Mouse (Mus musculus) right cerebral cortex, postnatal 4 days (tissue): Measurements from ENCODE around the gene Gm28048.
A peak's percentile ranks its signal among the peaks of the same experiment; 100 is the strongest.

Experiments used
- DNase-seq: peaks from one replicate; pipeline ENCODE4 v3.0.0-alpha.2; 2022

Gene Gm28048

DNA sequence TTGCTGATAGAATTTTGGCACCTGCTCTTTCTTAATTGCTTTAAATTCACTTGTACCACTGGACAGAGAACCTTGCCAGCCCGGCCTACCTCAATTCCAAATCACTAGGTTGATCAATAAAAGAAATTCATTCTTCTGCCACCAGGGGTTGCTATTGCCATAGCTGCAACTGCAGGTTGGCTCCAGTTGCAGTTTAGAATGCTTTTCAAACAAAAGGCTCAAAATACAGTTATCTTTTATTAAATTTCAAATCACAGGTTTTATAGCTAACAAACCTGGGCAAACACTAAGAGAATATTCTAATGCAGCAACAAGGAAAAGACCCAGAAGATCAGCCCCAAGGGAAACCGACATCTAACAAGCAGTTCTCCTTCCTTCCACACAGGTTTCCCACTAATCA is 5.5 kb upstream of the Gm28048 start:
- no peak for DNase-seq

DNA sequence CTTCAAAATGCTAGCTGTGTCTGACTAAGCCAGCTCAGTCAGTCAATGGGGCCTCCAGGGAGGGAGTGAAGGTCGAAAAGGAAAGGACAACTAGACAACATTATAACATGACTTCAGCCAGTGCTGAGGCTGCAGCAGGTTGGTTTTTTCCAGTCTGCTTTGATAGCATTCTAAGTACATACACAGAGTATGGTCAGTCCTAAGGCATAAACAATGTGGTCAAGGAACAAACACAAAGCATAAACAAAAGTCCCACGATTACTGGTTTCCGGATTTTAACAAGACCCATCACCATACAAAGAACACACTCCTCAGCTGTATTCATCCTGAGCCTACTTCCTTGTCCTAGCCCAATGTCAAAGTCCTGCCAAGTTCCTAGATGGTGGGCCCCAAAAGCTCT is 3.6 kb upstream of the Gm28048 start:
- no peak for DNase-seq

DNA sequence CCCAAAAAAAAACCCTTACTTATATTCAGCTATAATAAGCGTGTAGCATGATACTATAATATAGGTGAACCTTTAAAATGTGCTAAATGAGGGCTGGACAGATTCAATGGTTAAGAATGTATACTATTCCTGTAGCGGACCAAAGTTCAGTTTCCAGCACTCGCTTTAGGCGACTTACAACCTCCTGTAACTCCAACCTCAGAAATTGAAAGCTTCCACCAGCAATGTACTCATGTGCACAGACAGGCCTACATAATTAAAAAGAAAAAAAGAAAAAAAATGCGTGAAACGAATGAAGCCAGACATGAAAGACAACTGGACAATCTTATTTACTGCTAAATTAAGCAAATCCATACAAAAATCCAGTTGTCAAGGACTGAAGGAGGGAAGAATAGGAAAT is 956 bp upstream of the Gm28048 start:
- DNase-seq: no peak

DNA sequence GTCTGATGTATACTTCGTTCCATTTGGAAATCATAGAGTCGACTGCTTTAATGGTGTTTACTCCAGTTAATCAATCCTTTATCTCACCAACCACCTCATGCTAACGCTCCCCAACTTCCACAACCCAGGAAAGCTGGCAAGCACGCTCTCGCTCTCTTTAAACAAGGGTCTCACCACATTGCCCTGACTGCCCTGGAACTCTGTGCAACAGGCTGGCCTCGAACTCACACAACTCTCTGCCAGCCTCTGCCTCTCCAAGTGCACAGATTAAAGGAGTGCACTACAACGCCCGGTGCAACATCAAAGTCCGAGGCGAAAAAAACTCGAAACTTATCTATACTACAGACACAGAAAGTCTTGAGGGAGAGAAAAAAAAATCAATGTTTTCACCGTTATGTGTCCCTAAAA is 343 bp downstream of the Gm28048 start:
- DNase-seq: no peak

DNA sequence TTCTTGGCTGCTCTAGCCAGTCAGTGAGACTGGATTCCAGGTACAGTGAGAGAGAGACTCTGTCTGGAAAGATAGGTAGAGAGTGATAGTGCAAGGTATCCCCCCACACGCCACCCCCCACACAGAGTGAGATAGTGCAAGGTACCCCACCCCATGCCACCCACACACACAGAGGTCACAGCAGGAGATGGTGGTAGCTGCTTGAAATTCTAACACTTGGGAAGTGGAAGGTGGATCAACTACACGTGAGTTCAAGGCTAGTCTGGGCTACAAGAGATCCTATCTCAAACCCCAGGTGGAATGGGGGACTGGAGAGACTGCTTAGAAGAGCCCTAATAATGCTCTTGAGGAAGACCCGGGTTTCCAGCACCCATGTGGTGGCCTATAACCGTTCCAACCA is 849 bp downstream of the Gm28048 start:
- DNase-seq: no peak

DNA sequence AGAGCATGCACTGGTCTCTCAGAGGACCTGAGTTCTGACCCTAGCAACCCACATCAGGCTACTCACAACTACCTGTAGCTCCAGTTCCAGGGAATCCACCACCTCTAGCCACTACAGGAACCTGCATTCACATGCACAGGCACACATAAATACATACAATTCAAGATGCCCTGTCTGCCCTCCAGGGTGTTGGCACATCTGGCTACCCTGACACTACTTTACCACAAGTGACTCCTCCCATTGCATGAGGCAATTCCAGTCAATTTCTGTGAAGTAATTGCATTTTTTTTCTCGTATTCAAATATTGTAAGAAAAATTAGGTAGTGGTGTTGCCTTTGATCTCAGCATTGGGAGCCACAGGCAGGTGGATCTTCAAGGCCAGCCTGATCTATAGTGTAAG is 2.7 kb downstream of the Gm28048 start:
- no peak for DNase-seq

DNA sequence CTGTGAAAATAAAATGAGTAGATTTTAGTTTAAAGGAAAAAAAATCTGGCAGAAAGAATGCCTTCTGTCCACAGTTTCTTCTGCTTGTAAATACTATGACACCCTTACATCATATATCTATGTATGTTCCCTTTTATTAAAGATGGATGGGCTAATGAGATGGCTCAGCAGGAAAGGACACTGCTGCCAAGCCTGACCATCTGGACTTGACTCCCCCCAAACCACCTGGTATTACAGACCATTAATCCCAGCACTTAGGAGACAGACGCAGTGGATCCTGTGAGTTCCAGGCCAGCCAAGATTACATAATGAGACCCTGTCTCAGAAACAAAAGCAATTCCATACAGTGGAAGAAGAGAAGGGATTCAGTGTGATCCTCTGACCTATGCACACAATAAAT is 3.2 kb downstream of the Gm28048 start:
- DNase-seq: no peak

DNA sequence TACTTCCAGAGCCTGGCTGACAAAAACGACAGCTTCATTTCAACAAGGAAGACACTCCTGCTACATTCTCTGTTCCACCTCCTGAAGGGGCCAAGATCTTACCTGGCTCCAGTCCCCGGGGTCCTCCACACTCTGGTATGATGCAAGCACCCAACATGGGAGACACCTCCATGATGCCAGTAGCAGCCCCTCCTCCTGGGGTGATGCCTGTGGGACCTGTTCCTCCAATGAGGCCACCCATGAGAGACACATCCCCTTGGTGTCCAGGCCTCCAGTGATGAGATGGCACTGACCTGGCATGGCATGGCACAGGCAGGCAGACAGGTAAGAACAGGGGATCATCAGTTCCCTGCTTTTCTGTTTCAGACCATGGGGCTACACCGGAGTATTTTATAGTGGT is 3.7 kb downstream of the Gm28048 start:
- no peak for DNase-seq

DNA sequence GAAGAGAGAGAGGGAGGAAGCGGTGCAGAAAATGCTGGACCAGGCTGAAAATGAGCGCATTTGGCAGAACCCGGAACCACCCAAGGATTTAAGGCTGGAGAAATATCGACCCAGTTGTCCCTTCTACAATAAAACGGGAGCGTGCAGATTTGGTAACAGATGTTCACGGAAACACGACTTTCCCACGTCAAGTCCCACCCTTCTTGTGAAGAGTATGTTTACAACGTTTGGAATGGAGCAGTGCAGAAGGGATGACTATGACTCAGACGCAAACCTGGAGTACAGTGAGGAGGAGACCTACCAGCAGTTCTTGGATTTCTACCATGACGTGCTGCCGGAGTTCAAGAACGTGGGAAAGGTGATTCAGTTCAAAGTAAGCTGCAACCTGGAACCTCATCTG is 8.3 kb downstream of the Gm28048 start:
- no peak for DNase-seq

DNA sequence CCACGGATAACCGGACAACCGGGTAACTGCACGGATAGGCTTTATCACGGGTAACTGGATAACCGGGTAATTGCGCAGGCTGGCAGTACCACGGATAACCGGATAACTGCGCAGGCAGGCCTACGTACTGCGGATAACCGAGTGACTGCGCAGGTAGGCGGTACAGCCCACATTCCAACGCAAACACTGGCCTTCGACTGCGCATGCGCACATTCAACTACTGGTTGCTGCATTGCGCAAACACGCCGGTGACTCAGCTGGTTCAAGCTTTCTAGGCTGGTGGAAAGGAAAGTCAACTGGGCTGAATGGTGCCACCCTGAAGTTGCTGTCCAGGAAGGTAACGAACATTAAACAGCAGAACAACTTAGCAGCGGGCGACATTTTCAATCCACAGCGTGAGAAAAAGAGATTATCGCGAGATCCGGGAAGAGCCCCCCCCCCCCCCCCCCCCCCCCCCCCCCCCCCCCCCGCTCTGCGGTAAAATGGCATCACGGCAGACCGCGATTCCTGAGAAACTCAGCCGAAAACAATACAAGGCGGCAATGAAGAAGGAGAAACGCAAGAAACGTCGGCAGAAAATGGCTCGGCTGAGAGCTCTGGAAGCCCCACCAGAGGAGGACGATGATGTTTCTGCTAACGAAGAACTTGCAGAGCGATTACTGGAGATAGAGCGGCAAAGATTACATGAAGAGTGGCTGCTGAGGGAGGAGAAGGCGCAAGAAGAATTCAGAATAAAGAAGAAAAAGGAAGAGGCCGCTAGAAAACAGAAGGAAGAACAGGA is 9.0 kb downstream of the Gm28048 start:
- DNase-seq: peak; percentile 74

DNA sequence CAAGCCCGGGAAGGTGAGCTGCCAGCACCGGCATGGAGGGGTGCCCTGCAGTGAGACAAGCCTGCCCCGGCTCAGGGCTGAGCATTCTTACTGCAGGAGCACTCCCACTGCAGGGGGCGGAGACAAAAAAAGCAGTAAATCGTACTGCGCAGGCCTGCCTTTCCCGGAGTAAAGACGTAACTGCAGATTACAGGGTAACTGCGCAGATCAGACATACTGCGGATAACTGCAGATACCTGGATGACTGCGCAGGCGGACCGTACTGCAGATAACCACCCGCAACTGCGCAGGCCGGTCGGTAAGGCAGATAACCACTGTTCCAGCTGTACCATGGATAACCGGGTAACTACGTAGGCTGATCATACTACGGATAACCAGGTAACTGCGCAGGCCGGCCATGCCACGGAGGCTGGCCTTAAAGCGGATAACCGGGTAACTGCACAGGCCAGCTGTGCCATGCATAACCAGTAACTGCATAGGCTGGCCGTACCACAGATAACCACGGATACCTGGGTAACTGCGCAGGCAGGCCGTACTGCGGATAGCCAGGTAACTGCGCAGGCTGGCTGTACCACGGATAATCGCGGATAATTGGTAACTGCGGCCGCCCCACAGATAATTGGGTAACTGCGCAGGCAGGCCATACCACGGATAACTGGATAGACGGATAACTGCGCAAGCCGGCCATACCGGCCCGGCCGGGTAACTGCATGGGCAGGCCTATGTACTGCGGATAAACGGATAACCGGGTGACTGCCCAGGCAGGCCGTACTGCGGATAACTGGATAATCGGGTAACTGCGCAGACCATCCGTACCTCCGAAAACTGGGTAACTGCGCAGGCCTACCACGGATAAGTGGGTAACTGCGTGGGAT is 9.8 kb downstream of the Gm28048 start, which contains the start of gene Zrsr1:
Gene Zrsr1, plus strand, starts transcription at position 171 of the 875 bp plus-strand sequence.
- peak; percentile 41 for DNase-seq

DNA sequence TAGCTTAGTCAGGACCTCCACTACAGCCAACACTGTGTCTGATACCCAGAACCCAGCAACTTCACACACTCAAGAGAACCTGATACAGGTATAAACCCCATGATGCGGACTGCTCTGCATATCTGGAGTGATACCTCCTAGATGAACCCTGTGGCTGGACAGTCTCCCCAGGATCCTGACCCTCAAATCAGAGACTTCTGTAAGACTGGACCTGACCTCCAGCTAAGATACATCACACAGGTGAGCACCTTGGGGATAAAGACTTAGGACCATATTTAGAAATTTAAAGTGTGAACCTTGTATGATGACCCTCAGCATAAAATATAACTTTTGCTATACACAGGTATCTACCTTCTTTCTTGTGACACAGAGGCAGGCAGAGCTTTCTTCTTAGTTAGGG is 11.3 kb downstream of the Gm28048 start:
- DNase-seq: no peak

DNA sequence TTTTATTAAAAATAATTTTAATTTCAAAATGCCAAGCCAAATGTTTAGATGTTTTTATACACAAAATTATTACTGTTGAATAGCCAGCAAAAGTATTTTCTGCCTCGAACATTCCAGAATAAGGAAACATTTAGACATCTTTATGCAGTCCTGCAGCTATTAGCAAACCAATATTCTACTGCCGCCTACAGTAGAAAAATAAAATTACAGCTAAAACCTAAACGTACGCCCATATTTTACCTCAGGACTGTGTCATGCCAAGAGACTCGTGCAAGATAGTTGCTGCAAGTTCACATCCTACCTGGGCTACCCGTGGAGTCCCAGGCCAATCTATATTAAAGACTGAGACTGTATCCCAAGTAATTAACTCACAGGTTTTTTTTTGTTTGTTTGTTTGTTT is 12.4 kb downstream of the Gm28048 start:
- no peak for DNase-seq

DNA sequence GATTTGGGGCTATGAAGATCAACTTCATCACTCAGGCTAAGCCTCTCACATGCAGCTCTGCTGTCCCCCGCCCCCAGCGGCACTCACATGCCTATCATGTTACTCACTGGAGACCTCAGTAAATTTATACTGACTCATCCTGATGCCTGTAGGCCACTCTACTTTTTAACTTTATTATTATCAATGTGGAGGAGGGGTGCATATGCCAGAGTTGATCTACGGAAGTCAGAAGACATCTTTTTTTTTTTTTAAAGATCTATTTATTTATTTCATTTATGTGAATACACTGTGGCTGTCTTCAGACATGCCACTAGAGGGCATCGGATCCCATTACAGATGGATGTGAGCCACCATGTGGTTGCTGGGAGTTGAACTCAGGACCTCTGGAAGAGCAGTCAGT is 16.4 kb downstream of the Gm28048 start:
- DNase-seq: no peak

DNA sequence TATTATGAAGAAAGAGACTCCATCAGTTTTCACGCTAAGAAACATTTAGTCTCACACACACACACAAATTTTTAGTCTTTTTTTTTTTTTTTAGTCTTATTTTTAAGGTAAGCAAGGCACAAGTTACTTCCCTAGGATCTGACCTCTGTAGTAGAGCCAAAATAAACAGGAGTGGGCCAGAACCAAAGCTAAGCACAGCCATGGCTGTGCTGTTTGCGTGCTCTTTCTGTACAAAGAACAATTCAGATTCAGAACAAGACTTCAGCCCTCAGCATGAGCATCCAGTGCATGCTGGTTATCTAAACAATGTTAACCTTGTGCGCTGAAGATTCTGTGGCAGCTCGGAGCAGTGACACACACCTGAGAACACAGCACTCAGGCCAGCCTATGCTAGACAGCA is 17.5 kb downstream of the Gm28048 start:
- DNase-seq: no peak

DNA sequence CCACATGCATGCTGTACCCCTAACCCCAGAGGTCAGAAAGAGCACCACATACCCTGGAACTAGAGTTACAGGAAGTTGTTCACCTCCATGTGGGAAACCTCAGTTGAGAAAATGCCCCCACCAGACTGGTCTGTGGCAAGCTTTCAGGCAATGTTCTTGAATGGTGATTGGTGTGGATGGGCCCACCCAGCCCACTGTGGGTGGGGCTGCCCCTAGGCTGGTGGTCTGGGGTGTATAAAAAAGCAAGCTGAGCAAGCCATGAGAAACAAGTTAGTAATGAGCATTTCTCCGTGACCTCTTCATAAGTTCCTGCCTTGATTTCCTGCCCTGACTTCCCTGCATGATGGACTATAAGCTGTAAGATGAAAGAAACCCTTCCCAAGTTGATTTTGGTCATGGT is 19.8 kb downstream of the Gm28048 start:
- DNase-seq: no peak

DNA sequence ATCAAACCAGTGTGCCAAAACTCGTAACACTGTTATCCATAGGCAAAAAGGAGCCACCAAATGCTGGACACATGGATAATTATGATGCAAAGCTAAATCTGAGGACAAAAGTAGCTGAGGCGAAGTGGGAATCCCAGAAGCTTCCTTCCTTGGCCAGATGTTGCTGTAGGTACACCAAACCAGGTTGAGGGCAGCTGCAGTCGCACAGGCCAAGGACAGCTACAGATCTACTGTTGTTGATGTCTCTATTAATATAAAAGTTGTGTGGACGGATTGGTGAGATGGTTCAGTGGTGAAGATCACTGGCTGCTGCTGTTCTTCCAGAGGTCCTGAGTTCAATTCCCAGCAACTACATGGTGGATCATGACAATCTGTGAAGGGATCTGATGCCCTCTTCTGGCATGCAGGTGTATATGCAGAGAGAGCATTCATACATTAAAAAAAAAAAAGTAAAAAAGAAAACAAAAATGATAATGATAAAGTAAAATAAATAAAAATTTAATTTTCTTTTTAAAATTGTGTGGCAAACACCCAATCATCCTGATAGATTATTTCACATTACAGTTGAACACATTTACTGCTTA is 24.0 kb downstream of the Gm28048 start:
- DNase-seq: no peak

DNA sequence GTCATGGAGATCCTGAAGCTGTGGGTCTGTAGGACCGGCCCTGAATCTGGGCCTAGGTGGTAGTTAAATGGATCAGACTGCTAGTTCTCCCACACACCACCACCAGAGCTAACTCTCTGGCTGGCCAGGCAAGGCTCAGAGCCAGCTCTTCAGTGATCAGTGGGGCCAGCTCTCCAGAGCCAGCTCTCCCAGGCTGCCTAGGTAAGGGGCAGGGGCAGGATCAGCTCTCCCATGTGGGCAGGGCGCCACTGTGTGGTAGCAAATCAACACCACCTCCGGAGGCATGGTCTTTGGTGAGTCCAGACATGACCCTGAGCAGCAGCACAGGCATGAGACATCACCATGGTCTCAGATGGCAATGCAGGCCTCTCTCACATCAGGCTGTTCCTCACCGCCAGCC is 25.1 kb downstream of the Gm28048 start:
- DNase-seq: peak; percentile 38

DNA sequence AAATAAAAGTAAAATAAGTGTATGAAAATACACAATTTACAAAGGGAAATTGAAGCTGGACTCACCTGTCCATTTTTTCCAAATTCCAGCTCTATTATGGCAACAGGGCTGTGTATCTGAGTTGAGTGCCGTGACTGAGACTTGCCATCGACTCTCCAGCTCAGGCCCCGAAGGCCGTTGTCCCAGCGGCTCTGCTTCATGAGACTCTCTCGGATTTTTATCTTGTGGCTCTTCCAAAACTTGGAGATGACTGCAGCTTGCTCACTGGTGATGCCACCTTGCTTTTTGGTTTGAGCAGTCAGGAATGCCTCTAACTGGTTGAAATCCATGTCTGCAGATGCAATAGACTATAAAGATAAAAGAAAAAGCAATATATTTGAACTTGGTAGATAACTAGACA is 25.5 kb downstream of the Gm28048 start:
- no peak for DNase-seq

DNA sequence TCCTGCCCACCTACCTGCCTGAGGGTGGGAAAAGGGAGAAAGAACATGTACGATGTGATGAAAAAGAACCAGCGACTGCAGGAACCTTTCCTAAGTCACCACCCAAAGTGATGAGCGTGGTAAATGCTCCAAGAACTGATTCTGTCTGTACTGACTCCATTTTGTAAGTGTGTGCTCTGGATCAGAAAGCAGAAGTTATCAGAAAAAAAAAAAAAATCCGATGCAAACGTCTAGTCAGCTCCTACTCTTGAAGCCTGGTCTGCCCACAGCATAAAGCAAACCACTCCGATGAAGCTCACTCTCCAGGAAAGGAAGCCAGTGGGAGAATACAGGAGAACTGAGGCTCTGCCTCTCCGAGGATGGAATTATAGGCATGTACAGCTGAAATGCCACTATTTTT is 29.2 kb downstream of the Gm28048 start:
- no peak for DNase-seq

DNA sequence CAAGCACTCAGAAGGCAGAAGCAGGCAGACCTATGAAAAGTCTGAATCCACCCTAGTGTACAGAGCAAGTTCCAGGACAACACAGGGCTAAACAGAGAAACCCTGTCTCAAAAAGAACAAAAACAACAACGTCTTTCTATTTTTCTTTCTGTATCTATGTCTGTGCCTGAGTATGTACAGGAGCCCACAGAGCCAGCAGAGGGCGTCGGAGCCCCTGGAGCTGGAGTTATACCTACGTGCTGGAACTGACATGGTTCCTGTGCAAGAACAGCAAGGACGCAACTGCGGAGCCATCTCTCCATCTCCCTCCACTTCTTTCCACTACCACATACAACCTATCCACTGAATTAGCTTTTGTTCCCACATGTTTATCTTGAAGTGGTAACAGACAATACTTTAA is 31.8 kb downstream of the Gm28048 start:
- no peak for DNase-seq

DNA sequence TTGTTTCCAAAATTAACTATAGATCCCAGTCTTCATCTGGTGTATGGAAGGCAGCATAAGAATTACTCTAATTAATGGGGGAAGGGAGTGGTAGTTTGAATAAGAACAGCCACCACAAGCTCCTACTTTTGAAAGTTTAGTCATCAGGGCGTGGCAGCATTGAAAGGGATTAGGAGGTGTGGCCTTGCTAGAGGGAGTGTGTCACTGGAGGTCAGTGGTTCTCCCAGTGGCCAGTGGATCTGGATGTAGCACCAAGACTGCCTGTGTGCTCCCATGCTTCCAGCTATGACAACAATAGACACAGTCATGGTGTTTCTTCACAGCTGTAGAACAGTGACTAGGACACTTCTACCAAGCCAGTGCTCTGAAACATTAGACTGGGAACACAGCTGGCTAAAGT is 32.8 kb downstream of the Gm28048 start:
- no peak for DNase-seq

DNA sequence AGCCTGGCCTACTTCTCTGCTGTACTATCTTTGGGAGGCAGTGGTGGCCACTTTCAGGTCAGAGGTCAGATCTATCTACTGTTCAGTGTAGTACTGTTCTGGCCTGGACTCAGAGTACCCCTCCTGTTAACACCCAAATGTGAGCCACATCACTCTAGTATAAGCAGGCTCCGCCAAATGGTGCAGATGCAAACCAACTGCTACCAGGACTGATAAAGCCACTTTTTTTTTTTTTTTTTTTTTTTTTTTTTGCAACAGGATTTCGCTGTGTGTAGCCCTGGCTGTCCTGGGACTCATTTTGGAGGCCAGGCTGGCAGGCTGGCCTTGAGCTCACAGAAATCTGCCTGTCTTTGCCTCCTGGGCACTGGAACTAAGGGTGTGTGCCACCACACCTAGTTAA is 42.9 kb downstream of the Gm28048 start:
- no peak for DNase-seq

DNA sequence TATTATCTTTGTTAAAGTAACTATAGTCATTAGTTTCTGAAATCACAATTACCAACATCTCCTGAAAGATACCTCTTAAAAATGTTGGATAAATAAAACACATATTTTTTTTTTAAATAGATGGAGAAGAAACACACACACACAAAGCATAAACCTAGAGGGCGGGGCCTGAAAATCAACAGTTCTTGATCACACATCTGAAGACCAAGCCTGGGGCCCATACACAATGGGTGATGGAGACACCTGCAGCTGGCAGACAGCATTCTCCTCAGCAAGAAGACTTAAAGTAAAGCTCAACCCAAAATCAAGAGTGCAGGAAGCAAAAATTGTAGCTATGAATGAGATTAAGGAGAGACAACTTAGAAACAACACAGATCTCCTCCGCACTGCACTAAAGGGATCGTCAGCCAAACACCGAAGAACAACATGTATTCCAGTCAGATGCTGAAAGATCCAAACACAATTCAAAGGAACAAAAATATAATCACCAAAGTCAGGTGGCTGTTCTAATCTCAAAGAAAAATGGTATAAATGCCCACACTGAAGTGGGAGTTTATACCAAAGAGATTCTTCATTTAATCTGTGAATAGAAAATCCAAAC is 44.1 kb downstream of the Gm28048 start:
- DNase-seq: no peak
